Mouse (Mus musculus) liver, embryonic 12.5 days (tissue): ENCODE measurements around the gene Fryl. TPM values are rescaled to one million over a fixed set of nuclear protein-coding genes. Genes with fewer than 3 reads are reported as not detected.

ENCODE experiments used
- ATAC-seq: fragments of 200-750 bp; cut with Nextera tagmentation; 2 replicates; pipeline ENCODE4 v1.8.0; 2017; ENCODE audit warnings: moderate number of reproducible peaks, mild to moderate bottlenecking, moderate library complexity
- H3K27ac ChIP-seq: fragments of 300-500 bp; sonication (generic); 2 replicates; pipeline ENCODE4 v1.5.1; 2016; ENCODE audit warnings: mild to moderate bottlenecking
- H3K27me3 ChIP-seq: fragments of 300-500 bp; sonication (generic); replicated peaks from 2 replicates; pipeline ENCODE4 v1.6.1; 2016; ENCODE audit warnings: mild to moderate bottlenecking, moderate library complexity
- H3K36me3 ChIP-seq: fragments of 300-500 bp; sonication (generic); 2 replicates; pipeline ENCODE4 v1.6.1; 2016; ENCODE audit warnings: mild to moderate bottlenecking, moderate library complexity
- H3K4me1 ChIP-seq: fragments of 300-500 bp; sonication (generic); 2 replicates; pipeline ENCODE4 v1.6.1; 2016
- H3K4me2 ChIP-seq: fragments of 300-500 bp; sonication (generic); 2 replicates; pipeline ENCODE4 v1.6.1; 2016; ENCODE audit warnings: mild to moderate bottlenecking, moderate library complexity
- H3K4me3 ChIP-seq: fragments of 300-500 bp; sonication (generic); 2 replicates; pipeline ENCODE4 v1.5.1; 2016; ENCODE audit warnings: mild to moderate bottlenecking, moderate library complexity
- H3K9ac ChIP-seq: fragments of 300-500 bp; sonication (generic); 2 replicates; pipeline ENCODE4 v1.6.1; 2016; ENCODE audit warnings: mild to moderate bottlenecking, moderate library complexity
- H3K9me3 ChIP-seq: fragments of 300-500 bp; sonication (generic); replicated peaks from 2 replicates; pipeline ENCODE4 v1.6.1; 2016; ENCODE audit warnings: mild to moderate bottlenecking, moderate library complexity
- WGBS: fragments of 180-500 bp; shearing (Covaris S2); methylation state at CpG from one replicate; pipeline ENCODE4 v1.1.7; 2016; ENCODE audit not compliant: insufficient replicate concordance; 5-methylcytosine and 5-hydroxymethylcytosine counted together
- polyA plus RNA-seq: library from polyadenylated mRNA; unstranded; fragments of >200 nt; fragmentation: Nextera tagmentation; extraction: Ambion mirVana; gene quantifications from 2 replicates; pipeline ENCODE4 v1.2.1, GENCODE M21; 2016

The Fryl gene
- polyA plus RNA-seq, 1 experiment from 2014 or later: 46.3 TPM

DNA sequence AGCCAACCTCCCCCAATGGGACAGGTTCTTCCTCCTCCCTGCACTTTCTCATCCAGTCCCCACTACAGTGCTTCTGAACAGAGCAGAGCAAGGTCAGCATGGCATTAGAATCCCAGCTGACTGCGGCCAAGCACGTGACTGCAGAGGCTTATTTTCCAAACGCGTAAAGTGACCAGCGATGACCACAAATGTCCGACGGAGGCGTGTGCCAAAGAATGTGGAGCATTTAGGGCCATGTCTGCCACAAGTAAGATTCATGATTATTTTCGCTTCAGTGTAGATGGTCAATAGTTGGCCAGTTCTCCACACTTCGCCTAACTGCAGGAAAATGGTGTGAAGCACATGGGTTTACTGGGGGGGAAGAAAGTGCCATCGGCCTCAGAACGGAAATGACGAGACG is 137.6 kb downstream of the Fryl start:
- Histone ChIP-seq H3K9ac (no peak overlapping the region), H3K36me3 (peaks cover 90% of the 10 kb centered on the region), H3K4me3 (no peak overlapping the region), H3K27ac (no peak overlapping the region), H3K4me1 (0 out of 2 replicates have a peak, but pooled peaks cover 3% of the 10 kb centered on the region), H3K4me2 (no peak overlapping the region), H3K9me3 (no peaks in the 10 kb centered on the region), H3K27me3 (no peaks in the 10 kb centered on the region)
- 95% methylated on average over 14 of the region's 14 CpGs for WGBS
- no peak for ATAC-seq

DNA sequence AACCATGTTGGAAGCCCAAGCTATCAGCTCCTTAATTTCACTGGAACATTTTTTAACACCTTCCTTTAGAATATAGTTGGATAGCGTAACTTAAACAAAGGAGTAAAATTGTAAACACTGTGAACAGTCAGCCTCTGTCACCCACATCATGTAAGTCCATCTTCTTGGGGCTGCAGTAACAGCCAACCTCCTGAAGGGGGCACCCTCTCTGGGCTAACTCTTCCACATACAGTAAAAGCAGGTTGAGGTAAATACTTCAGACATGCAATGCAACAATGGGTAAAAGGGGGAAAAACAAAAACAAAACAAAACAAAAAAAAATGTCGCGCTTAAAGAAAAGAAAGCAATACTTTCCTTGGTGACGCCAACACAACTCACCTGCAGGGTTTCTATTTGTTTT is 141.5 kb downstream of the Fryl start:
- 88% methylated on average over 4 of the region's 4 CpGs for WGBS
- no peak for ATAC-seq
- peaks cover 87% of the 10 kb centered on the region for H3K36me3 ChIP-seq
- H3K4me3 ChIP-seq: no peak overlapping the region
- H3K27me3 ChIP-seq: no peaks in the 10 kb centered on the region
- H3K27ac ChIP-seq: no peak overlapping the region
- H3K9ac ChIP-seq: no peak overlapping the region
- H3K4me1 ChIP-seq: no peaks in the 10 kb centered on the region
- no peaks in the 10 kb centered on the region for H3K9me3 ChIP-seq
- no peak overlapping the region for H3K4me2 ChIP-seq

DNA sequence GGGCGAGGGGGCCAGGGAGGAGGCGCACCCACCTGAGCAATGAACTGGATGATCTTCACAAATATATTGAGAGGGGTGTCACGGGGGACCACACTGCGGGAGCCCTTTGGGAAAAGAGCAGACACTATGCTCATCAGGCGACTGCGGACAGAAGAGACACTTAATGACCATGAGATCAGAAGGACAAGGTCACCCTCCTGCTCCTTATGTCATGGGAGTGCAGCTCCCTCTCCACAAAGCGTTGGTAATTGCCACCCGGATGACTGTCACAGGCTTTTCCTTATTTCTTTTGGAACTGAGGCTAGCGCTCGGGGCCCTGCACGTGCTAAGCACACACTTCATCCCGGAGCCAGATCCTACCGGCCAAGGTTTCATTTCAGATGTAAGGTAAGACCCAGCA is 144.1 kb downstream of the Fryl start:
- H3K36me3 ChIP-seq: peaks cover 90% of the 10 kb centered on the region
- H3K4me3 ChIP-seq: no peak overlapping the region
- no peak overlapping the region for H3K4me2 ChIP-seq
- ATAC-seq: no peak
- no peaks in the 10 kb centered on the region for H3K9me3 ChIP-seq
- H3K9ac ChIP-seq: no peak overlapping the region
- no peaks in the 10 kb centered on the region for H3K4me1 ChIP-seq
- no peak overlapping the region for H3K27ac ChIP-seq
- H3K27me3 ChIP-seq: no peaks in the 10 kb centered on the region
- WGBS: 92% methylated on average over 13 of the region's 13 CpGs

DNA sequence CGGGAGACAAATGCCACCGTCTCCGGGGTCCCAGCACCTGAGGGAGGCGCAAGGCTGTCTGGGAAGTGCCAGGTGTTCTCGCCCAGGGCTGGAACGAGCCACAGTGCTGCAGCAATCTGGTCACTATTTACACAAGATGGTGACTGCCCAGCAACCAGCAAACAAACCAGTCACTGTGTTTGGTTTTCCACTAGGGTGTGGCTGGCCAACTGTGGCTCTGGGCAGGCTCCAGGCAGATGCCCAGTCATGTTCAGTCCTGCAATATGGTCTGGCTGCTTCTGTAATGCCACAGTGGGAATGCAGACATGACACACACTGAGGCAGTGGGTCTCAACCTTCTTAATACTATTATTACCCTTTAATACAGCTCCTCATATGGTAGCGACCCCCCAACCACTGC is 152.8 kb downstream of the Fryl start:
- H3K27me3 ChIP-seq: no peaks in the 10 kb centered on the region
- 83% methylated on average over 7 of the region's 7 CpGs for WGBS
- no peak overlapping the region for H3K27ac ChIP-seq
- no peak overlapping the region for H3K9ac ChIP-seq
- peaks cover 97% of the 10 kb centered on the region for H3K36me3 ChIP-seq
- no peak overlapping the region for H3K4me3 ChIP-seq
- H3K4me2 ChIP-seq: no peak overlapping the region
- H3K4me1 ChIP-seq: no peaks in the 10 kb centered on the region
- no peak for ATAC-seq
- H3K9me3 ChIP-seq: no peaks in the 10 kb centered on the region

DNA sequence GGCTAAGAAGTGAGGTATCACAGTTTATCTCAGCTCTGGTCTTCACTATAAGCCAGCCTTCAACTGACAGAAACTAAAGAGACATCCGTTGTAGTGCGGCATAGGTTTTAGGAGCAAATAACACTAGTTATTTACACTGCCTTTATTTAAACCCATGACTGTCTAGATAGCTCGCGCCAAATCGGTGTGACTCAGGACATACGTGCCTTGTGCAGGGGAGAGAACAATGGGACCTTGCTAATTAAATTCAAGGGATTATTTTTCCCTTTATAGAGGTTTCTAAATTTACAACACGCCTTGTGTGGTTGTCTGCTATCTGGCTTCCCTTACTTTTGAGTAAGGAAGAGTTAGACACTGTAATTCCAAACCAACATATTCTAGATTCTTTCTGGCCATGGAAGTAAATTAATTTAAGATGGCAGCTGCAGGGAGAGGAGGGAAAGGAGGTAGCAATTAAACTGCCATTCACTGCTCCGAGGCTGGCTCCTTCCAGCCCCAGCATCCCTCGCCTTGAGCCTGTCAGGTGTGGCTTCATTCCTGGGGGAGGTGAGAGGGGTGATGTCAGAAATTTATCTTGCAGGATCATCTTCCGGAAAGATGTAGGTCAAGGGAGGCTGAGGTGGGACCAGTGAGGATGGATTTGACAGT is 154.0 kb downstream of the Fryl start:
- ATAC-seq: no peak
- WGBS: 90% methylated on average over 10 of the region's 10 CpGs

DNA sequence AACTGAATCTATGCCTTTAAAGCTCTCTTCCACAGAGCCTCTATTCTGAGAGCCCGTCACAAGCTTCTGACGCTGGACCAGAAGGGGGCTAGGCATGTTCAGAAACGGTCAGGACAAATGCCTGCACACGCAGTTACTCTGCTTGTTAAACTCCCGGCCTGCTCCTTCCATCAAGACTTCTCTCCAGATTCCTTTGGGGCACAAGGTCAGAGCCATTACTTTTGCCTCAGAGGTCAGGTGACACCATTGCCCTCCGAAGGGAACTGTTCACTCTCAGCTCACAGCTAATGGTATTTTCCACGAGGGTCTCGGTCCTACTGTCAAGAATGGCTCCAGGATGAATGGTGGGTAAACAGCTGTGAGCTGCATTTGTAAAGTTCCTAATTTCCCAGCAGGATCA is 164.2 kb downstream of the Fryl start:
- Histone ChIP-seq H3K9me3 (no peaks in the 10 kb centered on the region), H3K4me2 (no peak overlapping the region), H3K4me1 (no peaks in the 10 kb centered on the region), H3K27ac (no peak overlapping the region), H3K9ac (no peak overlapping the region), H3K36me3 (peaks cover 99% of the 10 kb centered on the region), H3K4me3 (no peak overlapping the region), H3K27me3 (no peaks in the 10 kb centered on the region)
- no peak for ATAC-seq
- 83% methylated on average over 8 of the region's 8 CpGs for WGBS

More for the DNA sequence above, 154.0 kb downstream of the Fryl start:
- Histone ChIP-seq H3K27ac (no peak overlapping the region), H3K4me2 (no peak overlapping the region), H3K9ac (no peak overlapping the region), H3K36me3 (peaks cover 97% of the 10 kb centered on the region), H3K4me3 (no peak overlapping the region), H3K4me1 (no peaks in the 10 kb centered on the region), H3K9me3 (no peaks in the 10 kb centered on the region), H3K27me3 (no peaks in the 10 kb centered on the region)

DNA sequence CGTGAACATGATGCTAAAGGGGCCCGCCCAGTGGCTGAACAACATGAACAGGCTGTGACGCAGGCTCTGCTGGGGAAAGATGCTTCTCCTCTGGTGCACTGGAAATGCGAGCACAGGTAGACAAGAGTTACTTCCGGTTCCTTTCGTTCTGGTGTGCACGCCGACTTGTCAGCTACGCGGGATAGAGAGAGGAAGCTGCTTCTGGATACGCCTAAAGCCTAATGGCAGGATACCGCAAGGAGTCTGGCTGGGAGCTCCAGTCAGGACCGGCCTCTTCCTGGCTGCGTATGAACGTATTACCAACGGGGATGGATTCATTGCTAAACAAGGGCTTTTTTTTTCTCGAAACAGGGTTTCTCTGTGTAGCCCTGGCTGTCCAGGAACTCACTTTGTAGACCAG is 167.3 kb downstream of the Fryl start:
- H3K9ac ChIP-seq: no peak overlapping the region
- H3K27ac ChIP-seq: no peak overlapping the region
- 91% methylated on average over 17 of the region's 17 CpGs for WGBS
- H3K9me3 ChIP-seq: no peaks in the 10 kb centered on the region
- no peak for ATAC-seq
- H3K4me3 ChIP-seq: no peak overlapping the region
- H3K27me3 ChIP-seq: no peaks in the 10 kb centered on the region
- peaks cover 96% of the 10 kb centered on the region for H3K36me3 ChIP-seq
- H3K4me2 ChIP-seq: no peak overlapping the region
- H3K4me1 ChIP-seq: no peaks in the 10 kb centered on the region

DNA sequence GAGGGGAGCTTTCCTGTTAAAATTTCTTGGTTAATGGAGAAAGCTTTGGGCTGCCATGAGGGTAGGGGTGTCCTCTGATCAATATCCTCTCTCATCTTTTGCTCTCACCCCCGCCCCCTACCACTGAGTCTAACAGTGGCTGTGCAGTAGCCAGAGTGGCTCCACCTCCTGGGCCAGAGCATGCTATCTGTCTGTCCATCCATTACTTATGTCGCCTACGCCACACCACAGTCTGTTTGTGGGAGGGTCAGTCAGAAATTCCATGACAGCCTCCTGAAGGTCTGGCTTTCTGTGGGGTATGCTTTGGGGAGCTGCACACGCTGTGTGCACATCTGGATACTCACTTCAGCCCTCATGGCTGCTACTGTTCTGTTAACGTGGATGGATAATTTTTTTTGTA is 174.9 kb downstream of the Fryl start:
- Histone ChIP-seq H3K4me2 (no peak overlapping the region), H3K36me3 (peaks cover 86% of the 10 kb centered on the region), H3K4me3 (no peak overlapping the region), H3K27ac (no peak overlapping the region), H3K27me3 (no peaks in the 10 kb centered on the region), H3K4me1 (no peaks in the 10 kb centered on the region), H3K9me3 (no peaks in the 10 kb centered on the region), H3K9ac (no peak overlapping the region)
- no peak for ATAC-seq
- 83% methylated on average over 5 of the region's 5 CpGs for WGBS

DNA sequence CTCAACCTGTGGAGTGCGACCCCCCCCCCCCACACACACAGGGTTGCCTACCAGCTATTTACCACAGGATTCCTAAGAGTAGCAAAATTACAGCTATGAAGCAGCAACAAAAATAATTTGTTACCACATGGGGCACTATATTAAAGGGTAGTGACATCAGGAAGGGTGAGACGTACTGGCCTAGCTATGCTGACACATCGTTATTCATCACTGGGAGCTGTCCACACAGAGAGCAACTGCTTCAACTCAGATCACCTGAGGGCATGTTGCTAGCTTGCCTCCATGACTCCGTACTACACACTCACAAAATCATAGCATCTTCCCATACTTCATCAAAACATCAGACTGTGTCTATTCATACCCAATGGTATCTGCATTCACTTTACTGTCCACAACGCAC is 176.6 kb downstream of the Fryl start:
- Histone ChIP-seq H3K4me3 (no peak overlapping the region), H3K9ac (no peak overlapping the region), H3K4me1 (no peaks in the 10 kb centered on the region), H3K27me3 (no peaks in the 10 kb centered on the region), H3K36me3 (peaks cover 89% of the 10 kb centered on the region), H3K4me2 (no peak overlapping the region), H3K9me3 (no peaks in the 10 kb centered on the region), H3K27ac (no peak overlapping the region)
- WGBS: 83% methylated on average over 5 of the region's 5 CpGs
- no peak for ATAC-seq

DNA sequence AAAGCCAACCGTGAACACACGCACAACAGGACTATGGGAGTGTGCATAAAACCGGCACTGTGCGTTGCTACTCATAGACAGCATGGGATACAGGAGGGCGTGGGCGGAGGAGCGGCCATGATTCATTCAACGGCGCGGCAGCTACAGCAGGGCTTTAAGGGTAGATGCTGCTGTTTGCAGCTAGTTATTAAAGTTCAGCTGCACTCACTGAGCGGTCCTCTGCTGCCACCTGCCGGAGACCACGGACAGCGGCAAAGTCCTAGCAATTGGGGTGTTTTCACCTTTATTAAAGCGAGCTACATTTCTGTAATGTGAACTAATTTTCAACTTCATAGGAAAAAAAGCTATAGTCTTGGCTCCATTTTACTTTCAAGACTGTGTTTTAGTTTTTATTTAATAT is 185.1 kb downstream of the Fryl start:
- no peak overlapping the region for H3K27ac ChIP-seq
- no peak overlapping the region for H3K4me2 ChIP-seq
- H3K27me3 ChIP-seq: no peaks in the 10 kb centered on the region
- peaks cover 96% of the 10 kb centered on the region for H3K36me3 ChIP-seq
- H3K4me3 ChIP-seq: no peak overlapping the region
- no peaks in the 10 kb centered on the region for H3K4me1 ChIP-seq
- 0 out of 2 replicates have a peak, but pooled peaks have one; percentile 35 for ATAC-seq
- no peaks in the 10 kb centered on the region for H3K9me3 ChIP-seq
- no peak overlapping the region for H3K9ac ChIP-seq
- 46% methylated on average over 15 of the region's 15 CpGs for WGBS

DNA sequence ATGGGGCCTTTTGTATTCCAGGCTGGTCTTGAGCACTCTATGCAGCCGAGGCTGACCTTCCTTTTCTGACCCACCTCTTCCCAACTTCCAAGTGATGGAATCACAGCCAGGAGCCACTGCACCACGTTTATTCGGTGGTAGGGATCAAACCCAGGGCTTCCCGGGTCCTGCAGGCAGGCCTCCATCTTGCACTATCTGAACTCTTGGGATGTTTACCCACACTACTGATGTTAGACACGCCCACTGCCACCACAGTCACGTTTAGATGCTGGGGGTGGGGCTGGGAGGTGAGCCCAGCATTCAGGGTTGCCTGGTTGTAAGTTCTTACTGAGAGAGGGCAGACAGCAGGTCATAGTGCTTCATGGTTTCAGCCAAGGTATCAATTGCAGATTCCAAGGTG is 189.5 kb downstream of the Fryl start:
- H3K4me2 ChIP-seq: no peak overlapping the region
- ATAC-seq: peak; percentile 43; the same call in 1 of the 2 replicates
- H3K27ac ChIP-seq: no peak overlapping the region
- peaks cover 92% of the 10 kb centered on the region for H3K36me3 ChIP-seq
- 52% methylated on average over 6 of the region's 6 CpGs for WGBS
- H3K27me3 ChIP-seq: no peaks in the 10 kb centered on the region
- H3K9ac ChIP-seq: no peak overlapping the region
- no peaks in the 10 kb centered on the region for H3K9me3 ChIP-seq
- no peak overlapping the region for H3K4me3 ChIP-seq
- H3K4me1 ChIP-seq: no peaks in the 10 kb centered on the region

DNA sequence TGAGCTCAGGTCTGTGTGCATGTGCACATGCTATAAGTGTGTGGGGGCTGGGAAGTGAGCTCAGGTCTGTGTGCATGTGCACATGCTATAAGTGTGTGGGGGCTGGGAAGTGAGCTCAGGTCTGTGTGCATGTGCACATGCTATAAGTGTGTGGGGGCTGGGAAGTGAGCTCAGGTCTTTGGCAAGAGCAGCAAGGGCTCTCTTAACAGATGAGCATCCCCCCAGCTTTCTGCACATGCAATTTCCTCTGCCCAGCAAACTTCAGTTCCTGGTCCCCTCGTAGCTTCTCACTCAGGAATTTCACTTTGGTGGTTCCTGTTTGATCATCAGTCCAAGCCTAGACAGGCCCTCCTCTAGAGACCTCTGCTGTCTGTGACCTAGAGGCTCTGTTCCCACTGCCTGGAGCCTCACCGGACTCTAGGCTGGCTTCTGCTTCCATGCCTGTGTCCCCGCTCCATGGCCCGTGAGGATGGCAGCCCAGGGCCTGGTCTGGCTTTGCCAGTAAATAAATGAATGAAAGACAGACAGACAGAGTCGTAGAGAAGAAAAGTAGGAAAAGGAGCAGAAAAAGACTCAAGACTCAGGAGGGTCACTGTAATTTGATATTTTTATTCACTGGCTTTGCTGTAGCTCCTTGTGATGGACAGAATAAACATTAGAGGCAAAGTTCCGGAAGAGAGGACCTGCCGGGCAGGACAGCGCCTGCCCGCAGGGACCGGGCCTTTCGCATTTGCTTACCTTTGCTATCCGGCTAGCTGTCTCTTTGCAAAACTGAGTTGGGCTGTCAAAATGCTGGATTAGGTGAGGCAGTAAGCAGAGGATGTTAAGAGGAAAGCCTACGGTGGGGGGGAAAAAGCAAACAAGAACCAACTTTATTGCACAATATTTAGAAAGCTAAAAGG is 192.4 kb downstream of the Fryl start:
- Histone ChIP-seq H3K4me3 (no peak overlapping the region), H3K4me2 (no peak overlapping the region), H3K36me3 (peaks cover 89% of the 10 kb centered on the region), H3K27ac (no peak overlapping the region), H3K9ac (no peak overlapping the region), H3K27me3 (no peaks in the 10 kb centered on the region), H3K9me3 (no peaks in the 10 kb centered on the region), H3K4me1 (no peaks in the 10 kb centered on the region)
- 80% methylated on average over 13 of the region's 13 CpGs for WGBS
- ATAC-seq: no peak
